Mouse (Mus musculus) liver, postnatal 0 days (tissue): ENCODE results near the gene Tm4sf20. TPM values are rescaled to one million over a fixed set of nuclear protein-coding genes. Genes with fewer than 3 reads are reported as not detected.
A peak's percentile ranks its signal among the peaks of the same experiment; 100 is the strongest.

ENCODE experiments used
- ATAC-seq: fragments of 200-750 bp; cut with Nextera tagmentation; 2 replicates; pipeline ENCODE4 v1.8.0; 2017; ENCODE audit warnings: mild to moderate bottlenecking, moderate library complexity
- DNase-seq: peaks from one replicate; pipeline ENCODE4 v3.0.0-alpha.2; 2016
- H3K27ac ChIP-seq: fragments of 300-500 bp; sonication (generic); 2 replicates; pipeline ENCODE4 v1.5.1; 2014; ENCODE audit warnings: antibody characterized with exemption, moderate library complexity, mild to moderate bottlenecking, low read depth
- H3K27me3 ChIP-seq: fragments of 300-500 bp; sonication (generic); 2 replicates; pipeline ENCODE4 v1.6.1; 2014; ENCODE audit warnings: low read length, control low read depth, mixed read lengths; ENCODE audit not compliant: insufficient read depth
- H3K36me3 ChIP-seq: fragments of 300-500 bp; sonication (generic); replicated peaks from 2 replicates; pipeline ENCODE4 v1.6.1; 2014; ENCODE audit warnings: mild to moderate bottlenecking, control low read depth, low read length, moderate library complexity, mixed read lengths; ENCODE audit not compliant: insufficient read depth
- H3K4me1 ChIP-seq: fragments of 300-500 bp; sonication (generic); 2 replicates; pipeline ENCODE4 v1.6.1; 2014; ENCODE audit warnings: antibody characterized with exemption, mild to moderate bottlenecking, control low read depth; ENCODE audit not compliant: insufficient read depth
- H3K4me2 ChIP-seq: fragments of 300-500 bp; sonication (generic); 2 replicates; pipeline ENCODE4 v1.6.1; 2014; ENCODE audit warnings: low read depth, mild to moderate bottlenecking, low read length, moderate library complexity, mixed read lengths
- H3K4me3 ChIP-seq: fragments of 300-500 bp; sonication (generic); 2 replicates; pipeline ENCODE4 v1.5.1; 2014; ENCODE audit warnings: low read depth, low read length
- H3K9ac ChIP-seq: fragments of 300-500 bp; sonication (generic); replicated peaks from 2 replicates; pipeline ENCODE4 v1.6.1; 2014; ENCODE audit warnings: mild to moderate bottlenecking, moderate library complexity
- H3K9me3 ChIP-seq: fragments of 300-500 bp; sonication (generic); 2 replicates; pipeline ENCODE4 v1.6.1; 2016; ENCODE audit warnings: mild to moderate bottlenecking, control low read depth, low read length, mixed read lengths
- CTCF ChIP-seq: sonication (generic); IDR thresholded peaks from 2 replicates; pipeline ENCODE4 v1.5.1; 2016; ENCODE audit warnings: antibody characterized with exemption, low read depth
- EP300 ChIP-seq: IDR thresholded peaks from 2 replicates; pipeline ENCODE4 v1.6.1; 2016; ENCODE audit warnings: antibody characterized with exemption, low read depth, mild to moderate bottlenecking
- WGBS: fragments of 180-500 bp; shearing (Covaris S2); extraction: QIAGEN DNeasy Blood & Tissue Kit; methylation state at CpG from one replicate; pipeline ENCODE4 v1.1.7; 2014; ENCODE audit not compliant: insufficient replicate concordance; 5-methylcytosine and 5-hydroxymethylcytosine counted together
- polyA plus RNA-seq: library from polyadenylated mRNA; unstranded; fragments of >200 nt; fragmentation: Nextera tagmentation; extraction: Ambion mirVana; gene quantifications from 2 replicates; pipeline ENCODE4 v1.2.1, GENCODE M21; 2015

Gene Tm4sf20
- polyA plus RNA-seq, 1 experiment from 2014 or later: not detected

- no peak overlapping the region for H3K9ac ChIP-seq
- H3K4me2 ChIP-seq: no peak overlapping the region
- no peaks in the 10 kb centered on the region for H3K9me3 ChIP-seq
- H3K27me3 ChIP-seq: no peaks in the 10 kb centered on the region
- H3K4me3 ChIP-seq: no peak overlapping the region
- 73% methylated on average over 1 of the region's 1 CpGs for WGBS
- no peak overlapping the region for H3K27ac ChIP-seq
- H3K36me3 ChIP-seq: peaks cover 15% of the 10 kb centered on the region
- no peaks in the 10 kb centered on the region for H3K4me1 ChIP-seq
- no peak for TF ChIP-seq EP300
- TF ChIP-seq CTCF: peak; percentile 65
- peak; percentile 33 for DNase-seq
- no peak for ATAC-seq
Observed at GRCm38 (mm10) chr1:82759520-82759919, 8.7 kb downstream of the Tm4sf20 start.

- Histone ChIP-seq H3K27me3 (no peaks in the 10 kb centered on the region), H3K9me3 (no peaks in the 10 kb centered on the region), H3K4me1 (no peaks in the 10 kb centered on the region), H3K27ac (no peak overlapping the region), H3K36me3 (peaks cover 55% of the 10 kb centered on the region), H3K4me2 (no peak overlapping the region), H3K4me3 (no peak overlapping the region), H3K9ac (no peak overlapping the region)
- 68% methylated on average over 2 of the region's 2 CpGs for WGBS
- no peak for TF ChIP-seq CTCF
- no peak for TF ChIP-seq EP300
- DNase-seq (no peak), ATAC-seq (no peak)
Observed at GRCm38 (mm10) chr1:82747714-82748452, 20.4 kb downstream of the Tm4sf20 start.

DNA sequence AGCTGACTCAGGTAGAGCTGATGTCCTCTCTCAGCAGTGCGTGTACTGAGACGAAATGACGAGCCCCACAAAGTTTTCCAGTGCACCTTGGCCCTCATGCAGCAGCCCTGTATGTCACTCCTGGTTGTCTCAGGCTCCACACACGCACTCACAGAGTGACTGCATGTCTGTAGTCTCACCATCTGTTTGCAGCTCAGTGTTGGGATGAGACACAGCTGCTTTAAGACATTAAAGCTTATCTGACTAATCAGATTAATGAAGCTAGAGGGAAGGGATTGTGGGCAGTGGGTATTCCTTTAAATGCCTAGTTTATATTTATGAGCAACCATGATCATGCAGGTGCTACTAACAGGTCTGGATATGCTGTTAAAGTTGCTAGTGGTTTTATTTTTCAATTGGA is 21.9 kb downstream of the Tm4sf20 start:
- Histone ChIP-seq H3K36me3 (peaks cover 54% of the 10 kb centered on the region), H3K4me3 (no peak overlapping the region), H3K9ac (no peak overlapping the region), H3K27ac (no peak overlapping the region), H3K4me1 (no peaks in the 10 kb centered on the region), H3K9me3 (no peaks in the 10 kb centered on the region), H3K27me3 (no peaks in the 10 kb centered on the region), H3K4me2 (no peak overlapping the region)
- no peak for DNase-seq
- no peak for ATAC-seq
- WGBS: 88% methylated on average over 4 of the region's 4 CpGs
- TF ChIP-seq CTCF (no peak), EP300 (no peak)

GRCm38 (mm10) chr1:82743962-82744361 is 24.3 kb downstream of the Tm4sf20 start:
- ATAC-seq: no peak
- no peak overlapping the region for H3K4me3 ChIP-seq
- no peak overlapping the region for H3K27ac ChIP-seq
- no peak for DNase-seq
- no peaks in the 10 kb centered on the region for H3K4me1 ChIP-seq
- H3K9me3 ChIP-seq: no peaks in the 10 kb centered on the region
- no peak overlapping the region for H3K4me2 ChIP-seq
- no peak for TF ChIP-seq EP300
- peaks cover 52% of the 10 kb centered on the region for H3K36me3 ChIP-seq
- 86% methylated on average over 3 of the region's 3 CpGs for WGBS
- no peak overlapping the region for H3K9ac ChIP-seq
- H3K27me3 ChIP-seq: no peaks in the 10 kb centered on the region

DNA sequence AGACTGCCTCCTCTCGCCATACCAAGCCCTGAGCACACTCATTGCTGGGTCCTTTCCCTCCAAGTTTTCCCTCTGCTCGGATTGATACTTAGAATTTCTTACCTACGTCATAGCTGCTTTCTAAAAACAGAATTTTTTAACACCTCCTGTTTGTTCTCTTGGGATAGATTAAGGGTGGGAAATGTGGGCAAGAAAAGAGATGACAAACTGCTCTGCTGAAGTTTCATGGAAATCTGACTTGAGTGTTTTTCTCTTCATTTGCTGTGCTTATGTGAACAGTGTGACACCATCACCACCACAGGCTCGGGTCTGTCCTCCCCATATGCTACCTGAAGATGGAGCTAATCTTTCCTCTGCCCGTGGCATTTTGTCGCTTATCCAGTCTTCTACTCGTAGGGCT is 26.7 kb downstream of the Tm4sf20 start:
- no peak for ATAC-seq
- Histone ChIP-seq H3K9me3 (no peaks in the 10 kb centered on the region), H3K27ac (no peak overlapping the region), H3K4me2 (no peak overlapping the region), H3K27me3 (no peaks in the 10 kb centered on the region), H3K4me1 (no peaks in the 10 kb centered on the region), H3K36me3 (peaks cover 46% of the 10 kb centered on the region), H3K9ac (no peak overlapping the region), H3K4me3 (no peak overlapping the region)
- no peak for DNase-seq
- TF ChIP-seq CTCF: no peak
- TF ChIP-seq EP300: no peak
- 85% methylated on average over 7 of the region's 7 CpGs for WGBS

GRCm38 (mm10) chr1:82738066-82738465 is 30.2 kb downstream of the Tm4sf20 start:
- Histone ChIP-seq H3K4me3 (no peak overlapping the region), H3K4me1 (no peaks in the 10 kb centered on the region), H3K4me2 (no peak overlapping the region), H3K36me3 (peaks cover 55% of the 10 kb centered on the region), H3K27me3 (no peaks in the 10 kb centered on the region), H3K9me3 (no peaks in the 10 kb centered on the region), H3K9ac (no peak overlapping the region), H3K27ac (no peak overlapping the region)
- WGBS: 92% methylated on average over 1 of the region's 1 CpGs
- TF ChIP-seq EP300 (no peak), CTCF (no peak)
- DNase-seq (no peak), ATAC-seq (no peak)

DNA sequence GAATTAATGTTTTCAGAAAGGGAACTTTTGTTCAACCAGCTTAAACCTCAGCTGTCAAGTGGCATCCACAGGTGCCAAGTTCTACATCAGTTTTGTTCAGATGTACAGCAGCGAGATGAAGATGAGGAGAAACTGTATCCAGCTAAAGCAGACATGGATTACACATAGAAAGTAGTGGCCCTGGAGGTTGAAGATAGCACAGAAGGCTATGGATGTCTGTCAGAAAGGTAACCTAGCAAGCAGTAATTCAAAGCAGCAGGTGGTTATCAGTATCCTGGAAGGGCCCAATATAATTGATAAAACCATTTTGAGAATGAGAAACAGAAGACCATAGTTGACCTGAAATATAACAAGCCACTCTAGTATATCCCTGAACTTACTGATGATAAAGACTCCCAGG is 34.9 kb downstream of the Tm4sf20 start:
- Histone ChIP-seq H3K9ac (no peak overlapping the region), H3K4me3 (no peak overlapping the region), H3K36me3 (peaks cover 78% of the 10 kb centered on the region), H3K4me1 (no peaks in the 10 kb centered on the region), H3K9me3 (no peaks in the 10 kb centered on the region), H3K4me2 (no peak overlapping the region), H3K27ac (no peak overlapping the region), H3K27me3 (no peaks in the 10 kb centered on the region)
- DNase-seq (no peak), ATAC-seq (peak; percentile 51)
- WGBS: 68% methylated on average over 1 of the region's 1 CpGs
- TF ChIP-seq CTCF (no peak), EP300 (0 out of 2 replicates have a peak, but pooled peaks have one; percentile 27)
